Mouse (Mus musculus) retina, postnatal 7 days (tissue): Measurements from ENCODE around the gene Rsph14.
"Not testable (repeated sequence)": the region's sequence is repeated elsewhere in the genome, so short reads cannot be mapped to it uniquely, and the experiment has no call there.

Experiments
- DNase-seq: peaks from one replicate; pipeline ENCODE4 v3.0.0-alpha.2; 2012; ENCODE audit warnings: low read depth, low spot score

Rsph14 gene

DNA sequence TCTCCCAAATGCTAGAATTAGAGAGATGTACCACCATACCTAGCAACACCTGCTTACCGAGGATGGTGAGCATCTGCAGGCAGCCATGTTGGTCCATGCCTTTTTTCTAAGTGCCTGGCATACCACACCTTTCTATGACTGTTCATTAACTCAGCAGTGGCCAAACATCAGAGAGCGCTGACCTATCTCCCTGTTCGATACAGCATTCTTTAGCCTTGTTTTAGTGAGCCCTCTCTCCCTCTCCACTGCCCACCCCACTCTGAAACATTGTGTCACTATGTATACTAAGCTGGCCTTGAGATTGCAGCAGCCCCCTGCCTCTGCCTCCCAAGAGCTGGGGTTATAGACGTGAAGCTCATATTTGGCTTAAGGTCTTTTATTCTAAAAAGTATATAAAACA, 21.3 kb upstream of the Rsph14 start:
- DNase-seq: no peak

DNA sequence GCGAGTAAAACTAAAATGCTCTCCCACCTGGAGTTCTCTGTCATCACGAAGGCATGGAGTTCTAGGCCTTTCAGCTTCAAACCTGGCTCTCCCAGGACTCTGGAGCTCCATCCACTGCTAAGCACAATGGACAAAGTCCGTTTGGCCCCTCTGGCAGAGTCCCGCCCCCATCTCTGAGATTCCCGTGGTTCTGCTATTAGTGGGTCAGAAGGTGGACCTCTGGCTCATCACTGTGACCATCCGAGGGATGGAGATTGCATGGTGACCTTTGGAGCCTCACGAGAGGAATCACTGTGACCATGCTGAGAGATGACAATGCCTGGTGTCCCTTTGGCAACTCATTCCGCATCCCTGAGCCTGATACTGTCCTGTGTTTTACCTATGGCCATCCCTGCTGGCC, 20.5 kb upstream of the Rsph14 start:
- DNase-seq: no peak

DNA sequence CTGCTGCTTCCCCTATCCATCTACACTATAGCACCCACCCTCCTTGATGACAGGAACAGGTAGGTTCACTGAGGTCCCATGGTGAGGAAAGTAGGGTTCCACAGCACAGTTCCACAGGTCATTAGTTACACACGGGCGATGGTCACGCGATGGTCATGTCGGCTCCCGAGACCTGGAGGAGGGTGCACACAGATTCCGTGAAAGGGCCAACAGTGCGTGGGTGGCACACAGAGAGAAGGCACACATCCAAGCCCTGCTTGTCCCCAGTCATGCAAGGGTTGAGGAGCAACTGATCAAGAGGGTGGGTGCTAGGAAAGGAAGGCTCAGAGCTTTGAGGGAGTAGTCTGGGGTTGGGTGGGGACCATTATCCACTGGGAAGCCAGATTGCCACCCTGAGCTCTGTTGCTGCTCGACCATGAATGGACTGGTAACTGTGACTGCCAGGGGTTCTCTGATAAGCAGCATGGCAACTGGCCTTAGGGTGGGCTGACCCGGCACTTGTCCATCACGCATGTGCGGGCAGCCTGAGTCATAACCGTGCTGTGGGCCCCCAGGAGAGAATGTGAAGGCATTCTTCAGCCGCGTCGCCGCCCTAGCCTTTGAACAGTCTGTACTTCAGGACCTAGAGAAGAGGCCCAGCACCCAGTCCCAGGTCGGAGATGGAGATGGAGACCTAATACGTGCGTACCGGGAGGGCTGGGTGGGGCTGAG, 19.1 kb upstream of the Rsph14 start:
- DNase-seq: no peak

DNA sequence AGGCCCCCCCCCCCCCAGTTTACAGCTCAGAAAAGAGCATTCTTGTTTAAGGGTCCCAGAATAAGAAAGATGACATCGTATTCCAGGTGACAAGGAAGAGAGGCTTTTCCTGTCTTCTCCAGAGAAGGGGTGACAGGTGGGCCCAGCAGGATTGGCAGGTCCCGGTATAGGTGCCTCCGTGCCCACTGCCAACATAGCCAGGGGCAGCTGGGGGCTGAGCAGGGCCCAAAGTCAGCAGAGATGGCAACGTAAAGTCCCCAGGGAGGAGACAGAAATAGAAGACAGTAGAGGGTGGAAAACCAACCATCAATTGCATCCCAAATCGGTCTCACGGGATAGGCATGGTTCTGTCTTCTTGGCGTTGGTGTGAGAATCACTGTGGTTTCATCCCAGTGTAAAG, 16.3 kb upstream of the Rsph14 start:
- no peak for DNase-seq

DNA sequence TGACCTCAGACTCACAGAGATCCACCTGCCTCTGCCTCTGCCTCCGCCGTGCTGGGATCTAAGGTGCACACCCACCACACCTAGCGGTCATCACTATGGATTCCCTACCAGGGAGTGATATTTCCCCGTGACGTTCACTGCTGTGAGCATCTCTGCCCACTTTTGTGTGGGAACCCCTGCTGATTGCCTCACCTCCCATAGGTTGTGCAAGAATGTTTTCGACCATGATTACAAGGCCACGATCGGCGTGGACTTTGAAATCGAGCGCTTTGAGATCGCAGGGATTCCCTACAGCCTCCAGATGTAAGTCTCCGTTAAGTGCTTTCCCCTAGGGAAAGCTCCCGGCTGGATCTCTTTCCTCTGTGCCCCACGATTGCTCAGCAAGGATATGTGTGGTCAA, 13.4 kb upstream of the Rsph14 start:
- DNase-seq: no peak

DNA sequence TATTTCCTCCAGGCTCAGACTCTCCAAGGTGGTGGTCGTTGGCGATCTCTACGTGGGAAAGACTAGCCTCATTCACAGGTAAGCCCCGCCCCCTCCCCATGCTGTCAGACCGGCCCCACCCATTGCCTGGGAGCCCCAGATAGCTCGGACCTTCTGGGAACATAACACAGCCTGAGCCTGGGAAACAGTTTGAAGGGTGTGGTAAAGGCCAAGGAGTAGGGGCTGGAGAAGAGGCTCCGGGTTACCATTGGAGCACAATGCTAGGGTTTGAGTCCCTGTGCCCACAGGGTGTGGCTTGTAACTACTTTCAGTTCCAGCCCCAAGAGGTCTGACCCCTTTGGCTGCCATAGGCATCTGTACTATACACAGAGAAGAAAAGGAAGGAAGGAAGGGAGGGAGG, 12.1 kb upstream of the Rsph14 start:
- no peak for DNase-seq

DNA sequence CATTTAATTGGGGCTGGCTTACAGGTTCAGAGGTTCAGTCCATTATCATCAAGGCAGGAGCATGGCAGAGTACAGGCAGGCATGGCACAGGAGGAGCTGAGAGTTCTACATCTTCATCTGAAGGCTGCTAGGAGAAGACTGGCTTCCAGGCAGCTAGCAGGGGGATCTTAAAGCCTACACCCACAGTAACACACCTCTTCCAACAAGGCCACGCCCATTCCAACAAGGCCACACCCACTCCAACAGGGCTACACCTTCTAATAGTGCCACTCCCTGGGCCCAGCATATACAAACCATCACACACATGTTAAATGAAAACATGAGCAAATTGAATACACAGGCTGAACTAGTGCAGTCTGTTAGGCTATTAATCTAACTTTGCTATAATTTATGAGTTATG, 9.7 kb upstream of the Rsph14 start:
- not testable (repeated sequence) for DNase-seq

DNA sequence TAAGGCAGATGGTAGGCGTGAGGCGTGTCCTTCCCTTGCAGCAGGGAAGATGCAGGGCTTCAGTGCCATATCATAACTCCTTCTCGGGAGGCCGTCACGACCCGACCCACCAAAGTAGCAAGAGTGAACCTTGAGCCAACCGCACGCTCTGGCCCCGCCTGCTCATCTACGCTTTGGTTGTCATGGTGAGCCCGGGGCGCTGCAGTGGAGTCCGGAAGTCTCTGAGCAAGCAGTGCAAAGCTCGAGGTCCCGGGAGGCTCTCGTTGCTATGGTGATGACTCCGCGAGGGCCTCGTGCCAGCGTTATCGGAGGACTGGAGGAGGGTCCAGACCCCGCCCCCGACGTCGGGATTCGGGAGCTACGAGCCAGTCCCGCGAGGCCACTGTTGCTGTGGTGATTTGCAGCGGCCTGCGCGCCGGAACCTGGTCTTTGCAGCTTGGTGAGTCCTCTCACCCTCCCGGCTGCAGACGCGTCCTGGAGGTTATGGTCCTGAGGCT, 4.5 kb upstream of the Rsph14 start, which contains the start of gene Rab36:
Rab36 (plus strand) TSS at position 176 of the 497 bp plus-strand sequence.
- DNase-seq: peak; percentile 83

DNA sequence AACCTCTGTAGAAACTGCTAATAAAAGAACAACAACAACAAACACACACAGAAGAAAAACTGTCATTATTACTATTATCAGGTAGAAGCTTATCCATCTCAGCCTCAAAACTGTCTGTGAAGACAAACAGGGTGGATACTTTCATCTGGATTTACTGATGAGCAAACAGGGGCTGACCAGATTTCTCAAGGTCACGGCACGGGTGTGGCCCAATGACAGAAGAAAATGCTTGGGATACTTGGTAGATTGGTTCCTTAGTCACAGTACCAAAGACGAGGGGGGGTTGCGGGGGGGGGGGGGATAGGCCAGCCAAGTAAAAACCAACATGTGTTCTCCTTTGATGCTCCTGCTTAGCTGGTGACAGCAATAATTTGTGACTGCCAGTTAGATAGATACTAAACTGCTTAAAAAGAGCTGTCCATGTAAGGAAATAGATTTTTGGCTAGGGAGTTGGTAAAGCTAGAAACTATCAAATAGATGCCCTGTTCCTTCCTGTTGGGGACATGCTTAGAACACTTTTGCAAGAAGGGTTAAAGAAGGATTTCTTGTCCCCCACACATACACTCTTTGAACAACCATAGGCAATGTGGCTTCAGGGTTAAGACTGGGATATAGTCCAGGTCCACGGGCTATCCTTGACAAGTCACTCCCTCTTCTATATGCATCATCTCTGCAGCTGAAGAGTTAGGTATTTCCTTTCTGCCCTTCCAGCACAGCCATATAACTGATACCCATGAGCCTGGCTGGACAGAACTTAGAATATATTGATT, 856 bp downstream of the Rsph14 start:
- no peak for DNase-seq

DNA sequence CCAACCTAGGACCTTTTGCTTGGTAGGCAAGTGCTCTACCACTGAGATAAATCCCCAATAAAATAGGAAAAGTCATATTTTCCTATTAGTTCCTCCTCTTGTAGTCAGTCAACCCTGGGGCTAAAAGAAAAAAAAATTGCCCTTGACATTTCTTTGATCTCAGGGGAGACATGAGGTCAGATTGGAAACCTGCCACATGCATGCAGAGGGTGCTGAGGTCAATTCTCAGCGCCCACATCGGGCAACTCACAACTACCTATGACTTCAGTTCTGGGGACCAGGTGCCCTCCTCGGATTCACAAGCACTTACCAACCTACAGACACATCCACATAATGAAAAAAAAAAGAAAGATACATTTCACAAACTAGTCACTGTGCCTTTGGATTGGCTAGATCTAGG, 2.2 kb downstream of the Rsph14 start:
- no peak for DNase-seq

DNA sequence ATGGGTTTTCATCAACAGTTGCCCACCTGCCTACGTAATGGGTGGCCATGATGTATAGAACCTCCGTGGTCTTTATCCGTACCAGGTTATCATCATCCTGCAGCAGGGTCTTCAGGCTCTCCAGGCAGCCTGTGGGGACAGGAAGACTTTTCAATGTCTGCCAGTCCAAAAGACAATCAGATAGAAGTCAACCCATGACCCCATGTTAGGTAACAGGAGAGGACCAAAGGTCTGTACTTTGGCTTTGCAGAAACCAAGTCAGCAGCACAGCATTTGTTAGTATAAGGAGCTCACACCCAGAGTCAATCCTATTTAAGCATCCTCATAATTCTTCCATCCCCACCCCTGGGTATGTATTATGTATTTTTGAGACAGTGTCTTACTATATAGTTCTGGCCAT, 2.7 kb downstream of the Rsph14 start:
- DNase-seq: no peak

DNA sequence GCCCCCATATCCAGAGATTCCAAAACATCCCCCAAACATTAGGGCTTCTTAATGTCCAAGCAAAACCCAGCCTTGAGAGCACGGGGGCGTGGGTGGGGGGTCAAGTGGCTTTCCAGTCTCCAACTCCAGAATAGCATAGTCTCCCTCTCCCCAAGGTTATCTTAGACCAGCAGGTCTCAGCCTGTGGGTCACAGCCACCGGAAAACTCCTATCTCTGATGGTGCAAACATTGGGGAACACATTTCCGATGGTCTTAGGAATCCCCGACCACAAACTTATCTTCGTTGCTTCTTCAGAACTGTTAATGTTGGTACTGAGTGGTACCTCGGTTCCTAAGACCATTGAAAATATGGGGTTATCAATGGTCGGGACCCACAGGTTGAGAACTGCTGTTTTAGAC, 3.6 kb downstream of the Rsph14 start:
- no peak for DNase-seq

DNA sequence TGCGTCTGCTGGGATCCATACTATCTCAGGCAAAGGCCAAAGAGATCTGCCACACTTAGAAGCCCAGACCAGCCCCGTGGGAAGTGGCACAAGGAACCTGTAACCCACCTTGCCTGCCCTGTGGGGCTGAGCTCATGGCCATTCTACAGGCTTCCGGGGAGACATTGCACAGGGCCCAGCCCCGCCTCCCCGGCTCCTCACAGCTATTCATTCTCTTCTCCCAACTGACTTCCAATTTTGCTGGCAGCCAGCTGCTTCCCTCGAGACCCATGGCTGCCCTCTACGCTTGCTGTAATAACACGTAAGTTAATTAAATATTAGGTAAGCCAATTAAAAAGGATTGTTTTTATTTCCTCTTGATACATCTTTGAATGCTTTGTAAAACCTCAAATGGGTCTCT, 5.9 kb downstream of the Rsph14 start:
- DNase-seq: no peak

DNA sequence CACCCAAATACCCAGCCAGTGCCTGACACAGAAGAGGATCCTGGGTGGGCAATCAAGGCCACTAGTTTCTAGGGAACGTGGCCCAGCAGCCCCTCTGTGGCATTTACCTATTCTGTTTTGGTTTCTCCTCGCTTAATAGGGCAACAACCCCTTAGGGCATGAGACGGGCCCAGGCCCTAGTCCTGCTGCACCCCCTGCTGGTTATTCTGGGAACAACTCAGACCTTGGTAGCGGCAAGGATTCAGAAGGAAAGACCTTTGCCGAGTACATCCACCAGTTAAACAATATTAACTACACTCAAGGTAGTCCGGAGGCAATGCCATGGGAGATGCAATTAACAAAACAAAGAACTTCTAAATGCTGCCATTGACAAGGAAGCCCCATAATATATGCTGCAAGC, 11.2 kb downstream of the Rsph14 start:
- peak; percentile 65 for DNase-seq

DNA sequence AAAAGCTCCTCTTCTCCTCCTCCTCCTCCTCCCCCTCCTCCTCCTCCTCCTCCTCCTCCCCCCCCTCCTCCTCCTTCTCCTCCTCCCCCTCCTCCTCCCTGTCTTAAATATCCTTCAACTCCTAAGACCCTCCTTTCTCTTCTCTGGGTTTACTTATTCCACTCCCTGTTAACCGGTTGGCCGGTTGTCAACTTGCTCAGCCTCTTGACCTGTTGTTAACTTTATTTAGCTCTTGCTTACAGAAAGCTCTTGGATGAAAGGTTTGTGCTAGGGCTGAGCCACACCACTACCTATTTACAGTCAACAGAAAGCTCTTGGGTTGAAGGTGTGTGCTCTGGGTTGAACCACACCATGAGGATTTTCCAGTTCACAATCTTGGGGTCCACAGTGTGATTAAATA, 12.1 kb downstream of the Rsph14 start:
- DNase-seq: no peak

DNA sequence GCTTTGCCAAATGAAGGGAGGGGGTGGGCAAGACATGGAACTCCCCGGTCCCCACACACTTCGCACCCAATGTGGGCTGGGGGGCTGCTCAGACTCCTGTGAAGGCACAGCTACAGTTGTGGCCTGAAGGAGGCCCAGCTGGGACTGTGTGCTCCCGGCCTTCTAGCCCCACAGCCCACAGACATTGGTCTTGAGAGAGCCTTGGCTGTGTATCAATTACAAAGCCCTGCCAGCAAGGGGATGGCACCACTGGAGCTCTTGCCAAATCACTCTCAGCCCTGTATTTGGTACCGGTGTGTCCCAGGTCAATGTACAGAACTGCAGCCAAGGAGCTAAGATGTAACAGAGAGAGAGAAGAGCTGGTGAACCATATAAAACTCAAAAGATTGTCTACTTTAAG, 15.9 kb downstream of the Rsph14 start:
- no peak for DNase-seq

DNA sequence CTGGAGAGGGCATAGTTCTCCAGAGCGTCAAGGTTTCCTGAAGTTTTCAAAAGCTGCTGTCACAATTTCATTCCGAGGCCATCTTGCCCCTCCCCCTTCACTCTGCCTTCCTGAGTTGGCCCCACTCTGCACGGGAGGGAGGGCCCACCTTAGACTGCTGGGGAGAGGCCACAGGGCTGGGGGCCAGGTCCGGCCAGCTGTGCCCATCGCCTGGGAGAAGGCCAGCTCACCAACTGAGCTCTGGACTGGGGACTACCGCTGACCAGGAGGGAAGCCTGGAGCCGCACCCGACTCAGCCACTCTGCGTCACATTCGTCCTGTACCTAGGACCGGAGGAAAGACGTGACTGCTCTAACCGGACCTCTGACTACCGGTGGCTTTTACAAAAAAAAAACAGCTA, 16.9 kb downstream of the Rsph14 start:
- DNase-seq: no peak

DNA sequence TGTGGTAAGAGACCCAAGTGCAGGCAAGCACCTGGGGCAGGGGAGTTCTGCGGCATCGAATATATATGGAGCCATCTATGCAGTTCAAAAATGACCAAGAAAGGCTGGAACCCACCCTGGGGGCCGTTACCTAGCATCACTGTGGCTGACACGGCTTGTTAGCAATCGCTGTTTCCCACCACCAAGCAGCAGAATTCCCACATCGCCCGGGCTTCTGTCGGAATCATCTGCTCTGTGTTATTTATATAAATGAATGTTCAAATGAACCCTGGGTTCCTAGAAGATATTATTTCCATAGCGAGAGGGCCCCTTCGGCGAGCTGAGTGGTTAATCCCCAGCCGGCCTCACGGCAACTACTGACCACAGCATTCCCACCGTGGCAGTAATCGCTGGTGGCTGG, 21.7 kb downstream of the Rsph14 start:
- no peak for DNase-seq

DNA sequence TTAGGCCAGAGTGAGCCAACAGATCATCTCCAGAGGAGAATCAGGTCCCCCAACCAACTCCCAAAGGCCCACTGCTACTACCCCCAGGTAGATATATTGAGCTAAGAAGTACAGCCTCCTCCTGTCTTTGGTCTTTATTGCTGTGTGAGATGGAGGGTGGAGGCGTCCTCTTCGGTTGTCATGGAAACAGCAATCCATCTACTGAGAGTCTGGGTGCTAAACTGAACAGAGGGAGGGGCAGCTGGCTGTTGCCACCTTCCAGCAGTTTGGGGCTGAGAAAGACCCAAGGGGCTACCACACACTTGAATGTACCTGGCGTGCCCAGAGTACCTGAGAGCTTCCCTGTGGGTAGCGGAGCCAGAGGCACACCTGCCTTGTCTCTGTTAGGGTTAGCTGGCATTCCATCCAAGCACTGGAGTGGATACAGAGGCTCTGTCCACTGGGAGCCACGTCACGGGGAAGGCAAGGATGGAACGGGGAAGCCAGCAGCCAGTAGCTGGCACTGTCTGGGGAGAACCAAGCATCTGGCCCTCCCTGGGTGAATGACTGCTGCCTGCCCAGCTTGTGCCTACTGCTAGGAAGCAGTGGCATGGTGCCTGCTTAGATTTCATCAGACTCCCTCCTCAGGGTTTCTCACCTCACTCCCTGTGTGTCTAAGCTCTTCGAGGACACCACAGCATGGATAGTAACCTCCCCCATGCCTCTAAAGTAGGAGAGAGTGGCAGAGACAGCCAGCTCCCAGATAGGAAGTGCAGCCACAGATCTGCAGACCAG, 25.3 kb downstream of the Rsph14 start:
- DNase-seq: no peak

DNA sequence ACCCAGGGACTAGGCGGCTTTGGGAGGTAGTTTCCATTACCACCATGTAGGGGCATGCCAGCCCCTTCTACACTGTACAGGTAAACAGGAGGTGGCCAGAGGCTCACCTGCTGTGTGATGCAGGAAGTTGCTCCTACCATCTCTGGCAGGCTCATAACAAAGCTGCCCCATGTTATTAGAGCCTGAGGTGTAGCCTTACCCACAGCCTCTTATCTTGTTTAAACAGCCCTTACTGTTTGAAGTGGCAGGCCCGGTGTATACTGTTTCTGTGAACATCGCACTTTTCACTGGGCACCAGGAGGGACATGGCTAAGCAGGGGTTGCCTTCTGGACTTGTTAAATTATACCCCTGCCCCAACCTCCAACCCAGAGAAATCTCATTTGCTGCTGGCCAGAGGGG, 28.3 kb downstream of the Rsph14 start:
- DNase-seq: no peak

DNA sequence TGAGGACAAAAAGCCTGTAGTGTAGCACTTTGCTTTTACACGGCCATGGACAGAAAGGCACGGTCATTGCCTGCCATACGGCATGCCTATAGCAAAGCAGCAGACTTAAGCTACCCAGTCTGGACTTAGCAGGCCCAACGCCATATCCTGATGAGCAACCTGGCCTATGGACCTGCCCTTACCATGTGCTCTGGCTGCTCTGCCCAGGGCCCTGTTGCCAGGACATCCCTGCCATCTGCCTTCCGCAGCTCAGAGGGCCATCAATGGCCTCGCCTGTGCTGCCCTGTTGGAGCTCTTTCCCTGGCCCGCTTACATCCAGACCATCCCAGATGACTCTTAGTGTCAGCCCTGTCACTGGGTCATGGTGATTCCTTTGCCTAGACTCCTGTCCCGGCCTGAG, 31.0 kb downstream of the Rsph14 start:
- DNase-seq: no peak

DNA sequence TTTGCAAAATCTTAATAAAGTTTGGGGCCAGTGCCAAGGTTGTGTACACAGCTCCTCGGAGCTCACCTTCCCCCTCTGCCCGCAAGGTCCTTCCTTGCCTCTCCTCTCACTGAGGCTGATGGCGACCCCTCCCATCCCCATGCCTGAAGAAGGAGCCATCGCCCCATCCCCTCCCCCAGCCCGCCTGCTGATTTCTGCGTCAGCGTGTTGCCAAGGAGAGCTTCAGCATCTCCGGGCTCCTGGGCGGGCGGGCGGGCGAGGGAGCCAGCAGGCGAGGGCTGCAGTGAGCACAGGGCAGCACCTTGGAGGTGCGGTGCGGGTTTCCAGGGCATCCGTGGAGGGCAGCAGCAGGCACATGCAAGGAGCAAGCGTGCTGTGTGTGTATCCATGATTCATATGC, 37.0 kb downstream of the Rsph14 start:
- DNase-seq: no peak
